Mouse (Mus musculus) left cerebral cortex, postnatal 25 days (tissue): ENCODE data around the gene Cd164. TPM values are rescaled to one million over a fixed set of nuclear protein-coding genes. Genes with fewer than 3 reads are reported as not detected.
A peak's percentile ranks its signal among the peaks of the same experiment; 100 is the strongest.

Experiments used
- DNase-seq, 2 experiments: peaks; one replicate each; pipeline ENCODE4 v3.0.0; 2022; ENCODE audit warnings: low spot score in 2 of 2, mixed read lengths in 1 of 2
- intact Hi-C: fragments of 180-260 bp; cut with DNase I; formaldehyde crosslinking; loops from one replicate; pipeline ENCODE4 v1.15.1; 2025
- total RNA-seq, 2 experiments: library from RNA; stranded (reverse); gene quantifications; 2 replicates each; pipeline ENCODE4 v1.2.3; 2021

Cd164 gene
- 10 to 100 TPM; 59.5 to 61.3 TPM for total RNA-seq

DNA sequence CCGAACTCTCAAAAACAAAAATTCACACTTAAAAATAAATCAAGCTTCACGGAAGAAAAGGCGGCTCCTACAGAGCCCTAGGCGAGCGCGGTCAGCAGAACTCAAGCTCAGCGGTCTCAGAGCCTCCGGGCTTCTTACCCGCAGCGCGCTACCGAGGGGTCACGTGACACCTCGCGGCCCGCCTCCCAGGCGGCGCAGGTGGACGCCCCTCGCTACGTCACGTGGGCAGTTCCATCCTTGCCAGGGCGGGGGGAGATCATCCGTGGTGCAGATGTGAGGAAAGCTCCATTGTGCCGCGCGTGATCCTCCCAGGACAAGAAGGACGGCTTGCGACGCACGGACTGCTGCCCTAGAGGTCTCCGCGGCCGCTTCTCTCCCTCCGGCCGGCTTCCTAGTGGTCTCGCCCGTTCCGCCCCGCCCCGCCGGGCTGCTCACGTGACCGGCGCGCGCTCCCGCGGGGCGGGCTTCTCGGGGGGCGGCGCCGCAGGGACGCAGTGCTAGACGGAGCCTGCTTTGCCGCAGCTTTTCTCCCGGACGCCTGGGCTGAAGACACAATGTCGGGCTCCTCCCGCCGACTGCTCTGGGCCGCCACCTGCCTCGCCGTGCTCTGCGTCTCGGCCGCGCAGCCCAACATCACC is at the start of gene Cd164:
Gene Cd164 (plus strand): TSS at position 434 of the 638 bp plus-strand sequence.
- DNase-seq, result peak; percentile 92 to 94
- intact Hi-C loops, result loop anchor here (1.0 to 10.0 kb wide), 4 partner anchors 159 to 776 kb away; no protein-coding TSS in a partner anchor

DNA sequence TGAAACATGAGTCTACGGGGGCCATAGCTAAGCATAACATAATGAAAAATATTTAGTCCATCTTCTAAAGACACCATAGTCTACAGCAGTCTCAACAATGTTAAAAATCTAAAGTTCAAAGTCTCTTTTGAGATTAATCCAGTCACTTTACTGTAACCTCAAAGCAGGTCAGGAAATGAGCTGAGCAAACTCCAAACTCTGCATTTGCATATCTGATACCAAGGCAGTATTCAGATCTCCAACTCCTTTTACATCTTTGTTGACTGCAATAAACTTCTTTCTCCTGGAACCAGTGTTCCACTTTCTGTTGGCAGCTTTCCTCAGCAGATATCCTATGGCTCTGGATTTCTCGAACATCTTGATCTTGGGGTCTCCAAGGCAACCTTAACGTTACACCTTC is 48.5 kb upstream of the Cd164 start:
- no peak for DNase-seq
- intact Hi-C loops, result no loop called here

DNA sequence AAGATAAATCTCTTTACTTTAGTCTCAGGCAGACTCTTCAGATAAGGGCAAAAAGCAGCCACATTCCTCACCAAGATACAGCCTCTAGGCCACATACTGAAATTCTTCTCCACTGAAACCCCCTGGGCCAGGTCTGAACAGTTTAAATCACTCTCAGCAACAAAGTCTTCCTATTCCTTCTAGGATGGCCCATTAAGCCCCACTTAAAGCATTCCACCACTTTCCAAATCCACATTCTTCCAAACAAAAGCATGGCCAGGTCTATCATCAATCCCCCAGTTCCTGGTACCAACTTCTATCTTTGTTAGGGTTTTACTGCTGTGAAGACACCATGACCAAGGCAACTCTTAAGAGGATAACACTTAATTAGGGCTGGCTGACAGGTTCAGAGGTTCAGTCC is 46.7 kb upstream of the Cd164 start:
- intact Hi-C loops, result no loop called here
- DNase-seq, result no peak

DNA sequence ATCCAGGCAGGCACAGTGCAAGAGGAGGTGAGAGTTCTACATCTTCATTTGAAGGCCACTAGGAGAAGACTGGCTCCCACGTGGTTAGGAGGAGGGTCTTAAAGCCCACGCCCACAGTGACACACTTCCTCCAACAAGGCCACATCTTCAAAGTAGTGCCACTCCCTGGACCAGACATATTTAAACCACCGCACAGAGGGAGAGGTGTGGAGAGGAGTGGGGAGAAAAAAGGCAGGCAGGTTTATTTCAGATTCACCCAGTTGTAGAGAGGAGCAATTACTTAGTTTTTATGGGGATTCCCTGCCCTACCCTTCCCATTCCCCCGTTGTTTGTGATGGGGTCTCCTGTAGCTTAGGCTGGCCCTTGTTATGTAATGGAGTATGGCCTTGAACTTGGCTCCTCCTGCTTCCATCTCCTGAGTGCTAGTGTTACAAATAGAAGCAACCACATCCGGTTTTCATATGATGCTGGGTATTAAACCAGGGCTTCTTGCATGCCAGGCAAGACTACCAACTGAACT is 46.2 kb upstream of the Cd164 start:
- DNase-seq, result no peak
- intact Hi-C loops, result no loop called here

DNA sequence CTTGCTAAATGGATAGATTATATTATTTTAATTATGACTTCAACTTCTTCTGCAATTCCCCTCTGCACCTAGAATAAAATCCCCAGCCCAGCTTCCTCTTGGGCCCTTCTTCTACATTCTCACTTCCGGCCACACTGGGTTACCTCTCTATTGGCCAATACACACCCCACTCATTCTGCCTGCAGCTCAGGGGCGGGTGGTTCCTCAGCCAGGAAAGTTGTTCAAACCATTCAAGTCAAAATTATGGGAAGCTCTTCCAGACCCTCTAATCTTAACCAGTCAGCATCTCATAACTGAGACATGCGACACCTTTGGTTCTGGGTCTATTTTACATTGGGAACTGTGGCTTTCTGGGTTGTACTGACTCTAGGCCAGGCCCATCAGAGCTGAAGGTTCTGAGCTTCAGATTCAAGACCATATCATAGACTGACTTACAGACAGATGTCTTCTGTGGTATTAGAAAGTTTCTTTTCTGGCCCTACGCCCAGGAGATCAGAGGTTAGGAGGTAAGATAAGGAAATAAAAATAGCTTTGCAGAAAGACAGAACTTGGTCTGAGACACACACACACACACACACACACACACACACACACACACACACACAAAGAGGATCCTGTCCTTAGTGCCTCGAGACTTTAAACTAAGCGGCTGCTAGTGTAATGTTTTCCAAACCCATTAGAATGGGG is 45.3 kb upstream of the Cd164 start:
- DNase-seq, result no peak

DNA sequence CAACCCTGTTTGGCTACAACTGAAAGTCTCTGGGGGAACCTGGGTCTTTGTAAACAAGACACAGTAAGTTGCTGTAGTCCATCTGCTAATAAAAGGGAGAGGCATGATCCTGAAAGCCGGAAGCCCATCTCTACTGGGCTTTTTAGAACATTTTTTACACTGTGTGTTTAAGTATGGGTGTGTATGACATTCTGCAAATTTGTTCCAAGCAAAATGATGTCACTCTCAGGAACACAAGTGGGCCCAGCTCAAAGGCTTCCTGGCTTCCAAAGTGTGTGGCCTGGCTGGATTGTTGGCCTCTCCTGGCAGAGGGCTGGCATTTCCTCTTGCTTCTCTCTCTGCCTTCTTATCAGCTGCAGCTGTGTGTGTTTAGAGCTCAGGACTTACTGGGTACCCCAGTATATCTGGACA is 44.2 kb upstream of the Cd164 start:
- intact Hi-C loops, result no loop called here
- DNase-seq, result no peak

More for the DNA sequence above, 45.3 kb upstream of the Cd164 start:
- intact Hi-C loops, result no loop called here

DNA sequence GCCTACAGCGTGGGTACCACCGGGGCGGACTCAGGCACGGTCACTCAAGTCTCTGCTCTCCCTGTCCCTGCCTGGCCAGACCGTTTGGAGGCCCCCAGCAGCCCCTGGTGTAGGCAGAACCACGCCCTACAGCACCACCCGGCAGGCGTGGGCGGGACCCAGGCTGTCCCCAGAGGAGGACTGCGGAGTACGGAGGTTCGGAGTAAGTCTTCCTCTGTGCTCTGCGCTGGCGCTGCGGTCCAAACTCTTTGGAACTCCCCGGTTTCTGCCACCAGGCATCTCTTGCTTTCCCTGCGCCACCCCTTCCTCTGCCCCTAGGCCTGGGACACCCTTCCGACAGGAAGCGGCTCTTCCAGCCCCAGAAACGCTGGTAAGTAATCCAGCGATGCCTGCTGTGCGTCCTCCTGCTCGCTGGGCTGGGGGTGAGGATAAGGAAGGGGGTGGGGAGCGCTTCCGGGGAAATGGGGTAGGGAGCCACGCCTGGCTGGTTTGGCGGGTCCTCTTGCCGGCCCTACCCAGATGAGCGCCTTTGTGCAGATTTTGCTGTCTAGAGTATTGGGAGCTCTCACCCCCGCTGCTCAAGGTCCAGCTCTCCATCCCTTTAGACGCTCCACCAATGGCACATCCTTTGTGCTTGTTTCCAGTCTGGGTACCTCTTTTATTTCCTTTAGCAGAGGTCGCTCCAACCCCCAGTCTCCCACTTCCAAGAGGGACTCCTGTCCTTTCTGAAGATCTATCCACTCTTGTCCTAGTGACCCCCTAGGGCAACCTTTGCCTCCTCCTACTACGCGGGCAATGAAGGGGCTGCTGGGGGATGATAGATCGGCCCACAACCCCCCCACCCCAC is 42.8 kb upstream of the Cd164 start, which contains the start of gene Mical1:
Gene Mical1 (plus strand): TSS at position 144 of the 847 bp plus-strand sequence.
- peak; percentile 26 to 54 for DNase-seq
- intact Hi-C loops, result no loop called here

DNA sequence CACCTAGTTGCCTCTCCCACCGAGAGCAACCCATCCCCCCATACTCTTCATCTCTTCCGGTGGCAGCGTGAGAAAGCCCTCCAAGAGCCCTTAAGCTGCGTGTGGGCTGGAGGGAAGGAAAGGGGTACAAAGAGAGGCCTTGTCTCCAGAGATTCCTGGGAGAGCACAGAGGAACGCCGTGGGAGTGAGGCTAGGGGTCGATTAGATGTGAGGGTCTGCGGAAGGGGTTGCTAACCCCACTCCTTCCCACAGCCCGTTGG is 42.3 kb upstream of the Cd164 start:
- intact Hi-C loops, result no loop called here
- DNase-seq, result no peak

DNA sequence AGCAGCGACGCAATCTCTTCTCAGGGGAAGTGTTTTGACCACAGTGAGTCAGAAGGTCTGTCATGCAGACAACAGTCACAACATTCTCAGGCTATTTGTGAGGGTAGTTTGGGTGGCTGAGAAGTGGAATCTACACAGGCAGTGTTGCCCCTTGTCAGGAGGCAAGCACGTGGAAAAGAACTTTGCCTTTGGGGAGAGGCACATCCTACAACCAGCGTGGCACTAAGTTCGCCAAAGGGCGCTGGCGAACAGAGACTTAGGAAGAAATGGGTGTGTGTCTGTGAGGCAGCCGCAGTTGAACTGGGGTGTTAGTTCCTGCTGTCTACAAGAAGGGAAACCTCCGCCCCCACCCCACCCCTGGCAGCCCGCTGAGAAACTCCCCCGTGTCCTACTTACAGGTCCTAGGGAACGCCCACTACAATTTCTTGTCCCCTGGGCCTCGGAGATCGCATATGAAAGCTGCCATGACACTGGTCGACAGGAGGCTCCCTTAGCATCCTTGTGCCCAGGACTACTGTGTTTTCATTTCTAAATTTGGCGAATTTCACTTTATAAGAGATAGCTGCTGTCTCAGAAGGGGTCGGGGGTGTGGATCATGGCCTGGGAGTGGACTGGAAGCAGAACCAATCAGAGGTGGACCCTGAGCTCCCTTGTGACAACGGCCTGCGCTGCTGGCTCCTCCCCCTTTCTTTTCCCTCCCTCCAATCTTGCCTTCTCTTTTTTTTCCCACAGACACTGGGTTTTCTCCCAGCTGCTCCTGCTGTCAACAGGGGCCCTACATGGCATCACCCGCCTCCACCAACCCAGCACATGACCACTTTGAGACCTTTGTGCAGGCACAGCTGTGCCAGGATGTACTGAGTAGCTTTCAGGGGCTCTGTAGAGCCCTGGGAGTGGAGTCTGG is 41.7 kb upstream of the Cd164 start:
- DNase-seq, result peak; percentile 47 to 71
- intact Hi-C loops, result no loop called here

DNA sequence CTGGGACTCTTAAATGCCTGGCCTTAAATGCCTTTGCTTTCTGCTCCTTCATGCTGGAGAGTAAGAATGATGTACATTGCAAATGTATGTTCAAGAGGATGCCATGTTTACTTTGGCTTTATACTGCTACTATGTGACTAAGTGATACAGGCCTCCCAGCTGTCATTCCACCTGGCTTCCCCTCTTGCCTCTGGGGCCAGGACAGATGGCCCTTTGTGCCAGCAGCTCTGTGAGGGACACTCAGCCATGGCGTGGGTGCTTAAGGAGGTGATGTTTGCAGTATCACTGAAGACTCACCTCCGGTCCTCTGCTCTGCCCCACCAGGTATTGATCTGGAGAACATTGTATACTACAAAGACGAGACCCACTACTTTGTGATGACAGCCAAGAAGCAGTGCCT is 39.3 kb upstream of the Cd164 start:
- intact Hi-C loops, result no loop called here
- no peak for DNase-seq

DNA sequence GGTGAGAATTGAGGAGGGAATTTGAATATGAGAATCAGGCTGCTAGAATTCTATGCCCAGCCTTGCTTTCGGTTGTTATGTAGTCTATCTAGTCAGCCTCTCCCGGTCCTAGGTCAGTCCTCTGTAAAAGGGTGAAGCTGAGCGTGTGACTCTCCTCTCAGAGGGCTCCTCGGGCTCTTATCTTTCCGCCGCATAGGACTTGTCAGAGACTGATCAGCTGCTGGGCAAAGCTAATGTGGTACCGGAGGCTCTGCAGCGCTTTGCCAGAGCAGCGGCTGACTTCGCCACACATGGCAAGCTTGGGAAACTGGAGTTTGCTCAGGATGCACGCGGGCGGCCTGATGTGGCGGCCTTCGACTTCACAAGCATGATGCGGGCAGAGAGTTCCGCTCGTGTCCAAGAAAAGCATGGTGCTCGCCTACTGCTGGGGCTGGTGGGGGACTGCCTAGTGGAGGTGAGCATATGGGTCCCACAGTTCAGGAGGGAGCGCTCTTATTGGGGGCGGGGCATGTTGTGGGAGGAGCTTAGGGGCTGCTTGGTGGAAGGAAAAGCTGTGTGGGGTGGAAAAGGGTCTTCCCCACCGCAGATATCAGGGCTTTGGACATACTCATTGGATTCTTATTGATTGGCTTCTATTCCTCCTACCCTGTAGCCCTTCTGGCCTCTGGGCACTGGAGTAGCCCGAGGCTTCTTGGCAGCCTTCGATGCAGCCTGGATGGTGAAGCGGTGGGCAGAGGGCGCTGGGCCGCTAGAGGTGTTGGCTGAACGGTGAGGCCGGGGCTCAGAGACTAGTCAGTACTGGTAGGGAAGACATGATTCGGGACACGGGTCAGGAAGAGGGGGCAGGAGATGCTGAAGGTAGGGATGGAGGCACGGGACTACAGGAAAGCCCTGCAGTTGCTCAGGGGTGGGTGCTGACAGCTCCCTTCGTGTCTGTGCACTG is 38.0 kb upstream of the Cd164 start:
- DNase-seq, result no peak
- intact Hi-C loops, result no loop called here

DNA sequence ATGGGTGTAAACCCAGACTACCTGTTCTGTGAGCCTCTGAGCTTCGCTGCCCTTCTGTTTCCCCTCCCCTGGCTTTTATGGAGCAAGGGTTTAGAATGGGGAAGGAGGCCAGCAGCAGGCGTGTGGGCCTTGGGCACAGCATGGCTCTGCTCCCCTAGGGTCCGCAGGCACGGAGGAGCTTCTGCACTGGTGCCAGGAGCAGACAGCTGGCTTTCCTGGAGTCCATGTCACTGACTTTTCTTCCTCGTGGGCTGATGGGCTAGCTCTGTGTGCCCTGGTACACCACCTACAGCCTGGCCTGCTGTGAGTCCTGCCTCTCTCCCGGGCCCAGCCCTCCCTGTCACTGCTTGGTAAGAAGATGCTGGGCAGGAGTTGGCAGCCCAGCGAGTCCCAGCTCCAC is 36.8 kb upstream of the Cd164 start:
- intact Hi-C loops, result no loop called here
- DNase-seq, result no peak

DNA sequence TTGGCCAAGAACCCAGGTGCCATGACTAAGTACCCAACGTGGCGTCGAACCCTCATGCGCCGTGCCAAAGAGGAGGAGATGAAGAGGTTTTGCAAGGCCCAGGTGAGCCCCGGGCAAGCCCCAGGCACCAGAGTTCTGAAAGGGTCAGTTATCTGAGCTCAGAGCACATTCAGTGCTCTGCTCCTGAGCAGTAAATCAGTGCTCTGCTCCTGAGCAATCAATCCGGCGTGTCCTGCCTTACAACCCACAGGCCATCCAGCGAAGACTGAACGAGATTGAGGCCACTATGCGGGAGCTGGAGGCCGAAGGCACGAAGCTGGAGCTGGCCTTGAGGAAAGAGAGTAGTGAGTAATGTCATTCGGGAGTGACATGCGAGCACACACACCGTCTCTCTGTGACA is 33.4 kb upstream of the Cd164 start:
- no peak for DNase-seq
- intact Hi-C loops, result no loop called here

DNA sequence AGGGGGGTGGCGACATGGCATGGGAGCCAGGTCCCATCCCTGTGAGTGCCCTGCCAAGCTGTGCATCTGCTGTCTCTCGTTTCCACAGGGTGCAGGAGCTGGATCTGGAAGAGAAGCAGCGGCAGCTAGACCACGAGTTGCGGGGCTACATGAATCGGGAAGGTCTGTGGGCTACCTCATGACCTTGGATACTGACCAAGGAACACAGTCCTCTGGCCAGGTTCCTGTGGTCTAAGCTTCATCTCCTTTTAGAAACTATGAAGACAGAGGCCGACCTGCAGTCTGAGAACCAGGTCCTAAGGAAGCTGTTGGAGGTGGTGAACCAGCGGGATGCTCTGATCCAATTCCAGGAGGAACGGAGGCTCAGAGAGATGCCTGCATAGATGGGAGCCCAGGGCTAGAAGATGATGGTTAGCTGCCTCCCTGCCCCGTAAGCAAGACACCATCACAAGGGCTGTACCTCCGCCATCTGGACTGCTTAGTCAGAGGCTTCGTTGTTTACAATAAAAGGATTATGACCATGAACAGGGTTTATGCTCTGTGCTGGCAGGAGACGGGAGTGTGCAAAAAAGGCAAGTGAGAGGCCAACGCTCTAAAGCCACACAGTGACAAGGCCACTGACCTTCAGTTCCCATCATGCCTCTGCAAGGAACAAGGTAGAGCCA is 32.6 kb upstream of the Cd164 start:
- intact Hi-C loops, result no loop called here
- DNase-seq, result no peak

DNA sequence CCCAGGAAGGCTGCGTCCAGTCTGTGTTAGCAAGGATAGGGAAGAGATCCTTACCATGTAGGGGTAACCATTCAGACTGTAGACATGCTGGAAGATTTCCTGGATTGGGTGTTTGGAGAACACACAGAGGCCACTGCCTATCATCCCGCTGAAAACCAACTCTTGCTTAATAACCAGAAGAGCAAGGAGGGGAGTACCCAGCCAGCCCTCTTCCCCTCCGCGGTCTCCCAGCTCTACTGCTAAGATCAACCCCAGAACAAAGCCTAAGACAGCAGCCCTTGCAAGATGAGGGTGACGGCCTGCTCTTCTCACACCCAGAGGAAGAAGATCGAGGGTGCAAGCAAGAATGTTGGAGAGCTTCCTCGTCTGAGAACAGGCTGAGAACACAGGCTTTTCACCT is 30.3 kb upstream of the Cd164 start:
- no peak for DNase-seq
- intact Hi-C loops, result no loop called here

DNA sequence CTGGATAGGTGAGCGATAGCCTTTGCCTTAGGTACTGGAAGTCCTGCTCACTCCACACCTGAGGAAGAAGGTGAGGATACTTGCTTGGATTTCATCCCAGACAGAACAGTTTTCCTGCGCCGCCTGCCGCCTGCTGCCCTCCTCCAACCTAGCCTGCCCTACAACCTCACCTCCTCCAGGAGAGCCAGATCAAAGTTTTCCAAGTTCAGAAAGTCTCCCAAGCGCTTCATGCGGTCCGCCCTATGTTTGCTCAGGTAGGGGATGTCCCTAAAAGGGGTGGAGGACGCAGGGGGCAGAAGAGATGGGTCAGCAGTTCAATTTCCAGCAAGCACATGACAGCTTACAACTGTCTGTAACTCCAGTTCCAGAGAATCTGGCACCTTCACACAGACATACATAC is 29.9 kb upstream of the Cd164 start:
- no peak for DNase-seq
- intact Hi-C loops, result no loop called here

DNA sequence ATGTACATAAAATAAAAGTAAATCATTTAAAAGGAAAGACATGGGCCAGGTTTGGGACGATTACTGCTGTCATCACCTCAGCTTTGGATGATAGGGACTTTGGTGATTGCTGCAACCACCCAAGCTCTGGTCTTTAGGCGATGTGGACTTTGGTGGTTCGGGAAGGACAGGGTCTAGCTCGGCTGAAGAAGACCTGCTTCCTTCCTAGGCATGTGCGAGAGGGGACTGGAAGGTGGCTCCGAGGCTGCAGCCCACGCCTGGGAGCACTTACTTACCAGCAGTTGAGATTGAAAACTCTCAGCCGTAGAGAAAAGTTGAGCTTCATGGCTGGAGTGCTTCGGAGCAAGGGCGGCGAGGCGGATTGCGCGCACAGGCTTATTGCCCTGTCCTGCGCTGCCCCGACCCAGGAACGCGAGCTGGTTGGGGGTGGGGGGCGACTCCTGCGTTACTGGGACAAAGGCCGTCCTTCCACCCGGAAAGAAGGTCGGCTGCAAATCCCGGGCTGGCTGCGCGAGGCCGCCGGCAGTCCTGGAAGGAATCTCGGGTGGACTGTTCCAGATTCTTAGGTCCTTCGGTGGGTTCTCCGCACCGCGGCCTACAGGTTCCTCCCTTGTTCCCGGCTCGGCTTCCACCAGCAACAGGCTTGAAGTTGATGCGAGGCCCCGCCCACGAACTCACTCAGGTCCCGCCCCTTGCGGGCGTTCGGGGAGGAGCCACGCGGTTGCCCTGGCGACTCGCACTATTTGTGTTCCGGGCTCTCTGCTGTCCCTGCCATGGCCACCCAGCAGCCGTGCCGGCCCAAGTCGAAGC is 29.3 kb upstream of the Cd164 start, which contains the start of the genes Smpd2 and Ppil6:
Gene Smpd2 (minus strand): TSS at position 662 of the 810 bp plus-strand sequence.
Gene Ppil6 (plus strand): TSS at position 732 of the 810 bp plus-strand sequence.
- DNase-seq, result peak; percentile 93 to 96
- intact Hi-C loops, result no loop called here
